Mouse (Mus musculus) hindbrain, embryonic 14.5 days (tissue): Measurements from ENCODE around the gene Zfp182. TPM values are rescaled to one million over a fixed set of nuclear protein-coding genes. Genes with fewer than 3 reads are reported as not detected.
A peak's percentile ranks its signal among the peaks of the same experiment; 100 is the strongest.

Experiments
- ATAC-seq: fragments of 200-750 bp; cut with Nextera tagmentation; 2 replicates; pipeline ENCODE4 v1.8.0; 2017; ENCODE audit warnings: moderate number of reproducible peaks, mild to moderate bottlenecking, moderate TSS enrichment, moderate library complexity; ENCODE audit not compliant: low FRiP score
- DNase-seq: peaks from one replicate; pipeline ENCODE4 v3.0.0-alpha.2; 2015; ENCODE audit warnings: low spot score
- H3K27ac ChIP-seq: fragments of 300-500 bp; sonication (generic); 2 replicates; pipeline ENCODE4 v1.5.1; 2014; ENCODE audit warnings: mild to moderate bottlenecking, moderate library complexity
- H3K27me3 ChIP-seq: fragments of 300-500 bp; sonication (generic); 2 replicates; pipeline ENCODE4 v1.6.1; 2014; ENCODE audit warnings: mild to moderate bottlenecking, low read length, mixed read lengths; ENCODE audit not compliant: control insufficient read depth, insufficient read depth
- H3K36me3 ChIP-seq: fragments of 300-500 bp; sonication (generic); replicated peaks from 2 replicates; pipeline ENCODE4 v1.6.1; 2014; ENCODE audit not compliant: control insufficient read depth, insufficient read depth
- H3K4me1 ChIP-seq: fragments of 300-500 bp; sonication (generic); replicated peaks from 2 replicates; pipeline ENCODE4 v1.6.1; 2014; ENCODE audit warnings: antibody characterized with exemption, low read length, mixed read lengths; ENCODE audit not compliant: control insufficient read depth, insufficient read depth
- H3K4me2 ChIP-seq: fragments of 300-500 bp; sonication (generic); replicated peaks from 2 replicates; pipeline ENCODE4 v1.6.1; 2014; ENCODE audit warnings: mild to moderate bottlenecking, moderate library complexity
- H3K4me3 ChIP-seq: fragments of 300-500 bp; sonication (generic); replicated peaks from 2 replicates; pipeline ENCODE4 v1.5.1; 2014; ENCODE audit warnings: mild to moderate bottlenecking, low read length
- H3K9ac ChIP-seq: fragments of 300-500 bp; sonication (generic); 2 replicates; pipeline ENCODE4 v1.6.1; 2014
- H3K9me3 ChIP-seq: fragments of 300-500 bp; sonication (generic); 2 replicates; pipeline ENCODE4 v1.6.1; 2016; ENCODE audit warnings: low read length; ENCODE audit not compliant: control insufficient read depth
- WGBS: fragments of 180-500 bp; shearing (Covaris S2); extraction: QIAGEN DNeasy Blood & Tissue Kit; methylation state at CpG from one replicate; pipeline ENCODE4 v1.1.7; 2014; 5-methylcytosine and 5-hydroxymethylcytosine counted together
- polyA plus RNA-seq: library from polyadenylated mRNA; unstranded; fragments of >200 nt; fragmentation: Nextera tagmentation; extraction: Ambion mirVana; gene quantifications from 2 replicates; pipeline ENCODE4 v1.2.1, GENCODE M21; 2014

The Zfp182 gene
- 8.2 and 8.5 TPM in 2 replicates for polyA plus RNA-seq

DNA sequence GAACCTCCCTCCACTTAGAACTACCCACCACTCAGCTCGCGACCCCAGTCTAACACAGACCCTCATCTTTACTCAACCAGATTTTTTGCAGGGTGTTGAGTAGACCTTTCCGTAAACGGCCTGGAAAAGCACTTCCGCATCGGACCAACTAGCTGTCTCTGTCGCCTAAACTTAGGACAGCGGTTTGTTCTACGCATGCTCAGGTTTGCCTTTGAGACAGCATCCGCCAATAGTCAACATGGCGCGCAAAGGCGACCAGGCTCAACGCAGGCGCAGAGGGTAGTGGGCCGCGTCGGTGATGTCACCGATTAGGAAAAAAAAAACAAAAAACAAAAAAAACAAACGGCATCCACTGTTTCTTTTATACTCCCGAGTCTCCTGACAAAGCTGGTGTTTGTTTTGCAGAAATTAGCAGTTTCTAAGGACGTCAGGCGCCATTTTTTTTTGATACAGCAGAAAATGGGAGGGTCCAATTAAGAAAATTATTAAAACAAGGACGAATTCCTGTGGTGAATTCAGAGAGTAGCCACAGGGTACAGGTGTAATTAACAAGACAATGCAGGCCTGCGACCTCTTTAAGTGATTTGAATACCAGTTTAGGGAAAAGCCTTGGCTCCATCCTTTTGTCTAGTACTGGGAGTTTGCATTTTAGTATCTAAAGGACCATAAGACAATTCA is at the start of gene Zfp182:
TSS of gene Zfp182 (minus strand) at position 451 of the 678 bp plus-strand sequence.
- H3K9ac ChIP-seq = peak within 1 kb of the TSS; percentile 62
- no peaks in the 10 kb centered on the region for H3K27me3 ChIP-seq
- H3K27ac ChIP-seq = peak within 1 kb of the TSS; percentile 66
- H3K4me1 ChIP-seq = no peaks in the 10 kb centered on the region; the same call in 1 of the 2 replicates
- no peaks in the 10 kb centered on the region for H3K9me3 ChIP-seq
- H3K36me3 ChIP-seq = no peaks in the 10 kb centered on the region
- H3K4me3 ChIP-seq = peak within 1 kb of the TSS; percentile 46
- ATAC-seq = peak; percentile 99
- WGBS = 20% methylated on average over 25 of the region's 25 CpGs
- peak; percentile 83 for DNase-seq
- peak within 1 kb of the TSS; percentile 53 for H3K4me2 ChIP-seq

GRCm38 (mm10) chrX:21089867-21090239 is 27.7 kb upstream of the Zfp182 start:
- peak; percentile 59; the same call in 1 of the 2 replicates for ATAC-seq
- peak overlapping the region; percentile 86 for H3K27ac ChIP-seq
- H3K27me3 ChIP-seq = no peaks in the 10 kb centered on the region
- peak overlapping the region; percentile 52 for H3K9ac ChIP-seq
- no peaks in the 10 kb centered on the region for H3K4me1 ChIP-seq
- WGBS = 47% methylated on average over 7 of the region's 7 CpGs
- H3K9me3 ChIP-seq = no peaks in the 10 kb centered on the region
- no peak for DNase-seq
- H3K4me2 ChIP-seq = peak overlapping the region; percentile 56
- no peaks in the 10 kb centered on the region for H3K36me3 ChIP-seq
- H3K4me3 ChIP-seq = peak overlapping the region; percentile 41

DNA sequence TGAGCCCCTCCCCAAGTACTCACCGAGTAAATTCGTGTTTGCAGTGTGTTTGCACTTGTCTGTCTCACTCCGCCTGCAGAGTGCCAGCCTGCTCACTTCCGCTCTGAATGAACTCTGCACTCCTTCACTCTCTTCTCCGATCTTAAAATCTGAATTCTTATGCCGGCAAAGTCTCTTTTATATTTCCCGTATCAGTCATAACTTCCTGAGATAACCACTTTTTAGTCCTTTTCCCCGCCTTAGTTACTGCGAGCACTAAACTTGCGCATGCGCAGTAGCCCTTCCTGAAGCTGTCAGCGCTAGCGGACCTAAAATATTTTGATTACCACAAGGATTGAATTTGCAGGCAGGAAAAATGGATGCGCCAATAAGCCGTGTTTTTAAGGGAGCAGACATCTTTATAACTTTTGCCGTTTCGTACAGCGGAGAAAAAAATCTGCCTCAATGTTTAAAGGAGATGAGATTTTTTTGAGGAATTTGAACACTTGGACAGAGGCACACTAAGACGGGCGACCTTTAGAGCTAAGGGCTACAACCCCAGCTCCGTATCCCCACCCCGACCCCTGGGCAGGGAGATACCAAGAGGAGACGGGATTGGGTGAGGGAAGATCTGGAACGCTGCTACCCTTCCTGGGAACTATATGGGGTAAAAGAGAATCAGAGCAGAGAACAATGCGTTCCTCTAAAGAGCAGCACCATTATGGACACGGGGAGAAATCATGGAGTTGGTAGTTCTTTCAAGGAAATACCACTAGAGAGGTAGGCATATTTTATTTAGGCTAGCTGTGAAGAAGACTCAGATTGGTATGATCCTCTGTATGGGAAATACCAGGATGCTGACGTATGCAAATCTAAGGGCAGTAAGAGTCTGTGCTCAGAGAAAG is 27.1 kb upstream of the Zfp182 start, which contains the start of gene Zfp300:
TSS of gene Zfp300 (minus strand) at position 545 of the 884 bp plus-strand sequence.
- peak within 1 kb of the TSS; percentile 86 for H3K27ac ChIP-seq
- H3K9ac ChIP-seq = peak within 1 kb of the TSS; percentile 52
- no peaks in the 10 kb centered on the region for H3K36me3 ChIP-seq
- ATAC-seq = peak; percentile 94
- peak within 1 kb of the TSS; percentile 56 for H3K4me2 ChIP-seq
- 22% methylated on average over 27 of the region's 27 CpGs for WGBS
- H3K4me3 ChIP-seq = peak within 1 kb of the TSS; percentile 41
- H3K4me1 ChIP-seq = no peaks in the 10 kb centered on the region
- no peaks in the 10 kb centered on the region for H3K9me3 ChIP-seq
- no peaks in the 10 kb centered on the region for H3K27me3 ChIP-seq
- DNase-seq = peak; percentile 76

DNA sequence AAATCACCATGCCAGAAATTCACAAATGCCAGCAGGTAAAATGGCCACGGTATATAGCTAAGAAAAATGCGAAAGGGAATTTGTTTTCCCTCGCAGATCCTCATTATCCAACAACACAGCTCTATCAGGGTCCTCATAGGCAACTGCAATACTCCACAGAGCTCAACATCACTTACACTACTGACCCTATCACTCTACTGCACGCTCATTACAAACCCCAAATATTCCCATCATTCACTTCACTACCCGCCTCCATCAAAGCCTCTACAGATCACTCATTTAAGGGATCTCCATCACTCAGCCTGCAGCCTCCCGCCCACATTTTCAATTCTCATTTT is 26.5 kb upstream of the Zfp182 start:
- H3K9me3 ChIP-seq = peaks cover 5% of the 10 kb centered on the region; the same call in 1 of the 2 replicates
- H3K36me3 ChIP-seq = no peaks in the 10 kb centered on the region; the same call in 1 of the 2 replicates
- peak overlapping the region; percentile 41 for H3K4me3 ChIP-seq
- H3K4me2 ChIP-seq = peak overlapping the region; percentile 56
- no peaks in the 10 kb centered on the region for H3K27me3 ChIP-seq
- 30% methylated on average over 6 of the region's 6 CpGs for WGBS
- H3K9ac ChIP-seq = peak overlapping the region; percentile 52
- peak; percentile 23 for DNase-seq
- H3K27ac ChIP-seq = peak overlapping the region; percentile 86
- peak; percentile 50; the same call in 1 of the 2 replicates for ATAC-seq
- no peaks in the 10 kb centered on the region for H3K4me1 ChIP-seq

DNA sequence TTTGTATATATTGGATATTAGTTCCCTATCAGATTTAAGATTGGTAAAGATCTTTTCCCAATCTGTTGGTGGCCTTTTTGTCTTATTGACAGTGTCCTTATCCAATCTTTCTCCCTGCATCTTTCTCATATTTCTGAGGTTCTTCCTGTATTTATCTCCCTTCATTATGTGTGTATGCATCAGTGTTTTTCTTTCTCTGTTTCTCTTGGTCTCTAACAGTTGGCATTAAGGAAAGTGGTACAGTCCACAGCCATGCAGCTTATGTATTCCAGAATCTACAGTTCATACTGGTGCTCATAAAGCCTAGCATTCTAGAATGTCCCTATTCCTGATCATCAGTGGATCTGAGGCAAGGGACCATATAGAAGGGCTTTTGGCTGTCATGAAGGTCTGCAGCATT is 6.0 kb upstream of the Zfp182 start, which contains the start of gene Spaca5:
TSS of gene Spaca5 (plus strand) at position 301 of the 400 bp plus-strand sequence.
- H3K9ac ChIP-seq = no peak within 1 kb of the TSS
- H3K27ac ChIP-seq = no peak within 1 kb of the TSS
- no peak within 1 kb of the TSS for H3K4me2 ChIP-seq
- no peak for DNase-seq
- H3K4me3 ChIP-seq = no peak within 1 kb of the TSS
- no peaks in the 10 kb centered on the region for H3K36me3 ChIP-seq
- no peaks in the 10 kb centered on the region for H3K9me3 ChIP-seq
- H3K27me3 ChIP-seq = no peaks in the 10 kb centered on the region
- H3K4me1 ChIP-seq = no peaks in the 10 kb centered on the region
- no peak for ATAC-seq

DNA sequence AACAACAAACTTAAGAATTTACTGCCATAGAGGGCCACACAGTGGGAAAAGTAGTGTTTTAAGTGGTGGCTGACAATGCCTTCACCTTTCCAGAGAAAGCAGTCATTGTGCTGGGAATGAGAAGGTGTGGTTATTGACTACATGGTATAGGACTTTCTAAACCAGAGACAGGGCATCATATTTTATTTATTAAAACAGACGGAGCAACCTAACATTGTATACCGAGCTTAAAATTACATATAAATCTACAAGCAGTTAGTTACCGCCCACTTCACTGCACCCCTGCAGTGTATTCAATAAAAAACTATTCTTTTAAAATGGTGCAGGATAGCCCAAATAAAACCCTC is 401 bp upstream of the Zfp182 start:
- no peaks in the 10 kb centered on the region for H3K27me3 ChIP-seq
- H3K27ac ChIP-seq = peak overlapping the region; percentile 66
- H3K4me1 ChIP-seq = no peaks in the 10 kb centered on the region; the same call in 1 of the 2 replicates
- peak overlapping the region; percentile 39 for H3K9ac ChIP-seq
- H3K36me3 ChIP-seq = no peaks in the 10 kb centered on the region
- WGBS = 83% methylated on average over 3 of the region's 3 CpGs
- no peak for DNase-seq
- peak overlapping the region; percentile 46 for H3K4me3 ChIP-seq
- peak; percentile 39; the same call in 1 of the 2 replicates for ATAC-seq
- no peaks in the 10 kb centered on the region for H3K9me3 ChIP-seq
- H3K4me2 ChIP-seq = peak overlapping the region; percentile 42

DNA sequence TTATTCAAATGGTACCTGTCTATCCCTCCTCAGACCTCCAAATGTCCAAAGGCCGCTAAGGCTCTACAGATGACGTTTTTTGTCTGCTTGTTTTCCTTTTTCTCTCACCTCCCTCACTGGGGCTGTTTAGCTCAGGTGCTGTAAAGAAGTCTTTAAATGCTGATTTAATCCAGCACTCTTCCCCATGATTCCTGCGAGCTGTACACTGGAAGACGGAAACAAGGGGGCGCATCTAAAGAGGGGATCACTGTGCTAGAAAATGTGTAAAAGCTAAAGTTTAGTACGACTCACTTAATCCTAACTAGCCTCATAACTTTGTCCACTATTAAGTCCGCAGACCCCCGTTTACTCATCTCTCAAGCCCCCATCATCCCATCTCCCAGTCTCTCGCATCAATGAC is 656 bp downstream of the Zfp182 start:
- ATAC-seq (peak; percentile 54; the same call in 1 of the 2 replicates), DNase-seq (no peak)
- Histone ChIP-seq H3K4me1 (no peaks in the 10 kb centered on the region; the same call in 1 of the 2 replicates), H3K4me2 (peak overlapping the region; percentile 53), H3K36me3 (no peaks in the 10 kb centered on the region), H3K27ac (peak overlapping the region; percentile 66), H3K4me3 (peak overlapping the region; percentile 46), H3K9ac (peak overlapping the region; percentile 62), H3K9me3 (no peaks in the 10 kb centered on the region), H3K27me3 (no peaks in the 10 kb centered on the region)
- WGBS = 25% methylated on average over 9 of the region's 9 CpGs

DNA sequence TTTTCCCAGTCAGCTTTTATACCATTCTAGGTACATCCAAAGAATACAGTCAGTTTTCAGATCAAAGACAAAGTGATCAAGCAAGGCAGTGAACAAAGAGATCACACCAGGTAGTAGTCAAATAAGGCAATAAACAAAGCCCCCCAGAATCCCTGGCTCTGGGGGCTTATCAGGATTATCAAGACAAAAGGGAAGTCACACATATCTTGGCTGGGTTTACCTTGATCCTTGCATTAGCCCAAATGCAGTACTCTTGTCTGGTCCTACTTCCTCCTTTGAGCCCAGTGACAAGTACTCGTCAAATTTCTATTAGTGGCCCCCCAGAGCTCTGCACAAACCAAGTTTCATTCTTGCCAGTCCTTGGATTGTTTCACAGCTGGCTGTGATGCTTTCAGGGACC is 81.2 kb downstream of the Zfp182 start:
- ATAC-seq (no peak), DNase-seq (no peak)
- no peak overlapping the region for H3K27ac ChIP-seq
- H3K9me3 ChIP-seq = no peaks in the 10 kb centered on the region
- H3K4me1 ChIP-seq = no peaks in the 10 kb centered on the region
- H3K4me2 ChIP-seq = no peak overlapping the region
- H3K9ac ChIP-seq = no peak overlapping the region
- no peak overlapping the region for H3K4me3 ChIP-seq
- no peaks in the 10 kb centered on the region for H3K27me3 ChIP-seq
- H3K36me3 ChIP-seq = 0 out of 2 replicates have a peak, but pooled peaks cover under 1% of the 10 kb centered on the region
- 76% methylated on average over 1 of the region's 1 CpGs for WGBS
